Mouse (Mus musculus): ENCODE measurements around the gene Ifit1. TPM values are rescaled to one million over a fixed set of nuclear protein-coding genes. Genes with fewer than 3 reads are reported as not detected.

Ifit1 gene
- total RNA-seq (2023), result 1 to 10 TPM; 2.9 to 6.8 TPM

GRCm38 (mm10) chr19:34640623-34641022 is at the start of gene Ifit1, which contains the start of gene Ifit1bl2:
Gene Ifit1, plus strand, starts transcription at chr19:34640871.
Gene Ifit1bl2, minus strand, starts transcription at chr19:34640743.

DNA sequence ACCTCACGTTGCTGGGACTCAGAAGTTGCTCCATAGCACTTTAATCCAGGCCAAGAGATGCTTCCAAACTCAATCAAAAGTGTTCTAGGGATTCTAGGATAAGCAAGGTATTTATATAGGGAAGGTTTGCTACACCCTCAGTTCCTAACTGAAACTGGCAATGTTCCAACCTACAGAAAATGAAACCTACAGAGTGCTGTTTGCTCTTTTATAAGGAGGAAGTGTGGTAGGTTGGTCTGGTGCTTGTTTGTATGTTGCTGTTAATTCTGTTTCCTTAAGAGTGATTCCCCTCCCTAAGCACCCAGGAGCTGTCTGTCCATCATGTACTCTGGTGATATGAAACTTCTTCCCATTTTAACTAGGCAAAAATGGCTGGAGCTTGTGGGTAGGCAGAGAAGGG is 38.8 kb upstream of the Ifit1 start, which contains the start of gene Ifit1bl1:
Gene Ifit1bl1, minus strand, starts transcription at position 69 of the 400 bp plus-strand sequence.

GRCm38 (mm10) chr19:34607237-34608051 is 33.2 kb upstream of the Ifit1 start, which contains the start of gene Ifit3b:
Gene Ifit3b, plus strand, starts transcription at chr19:34607970.

Other genes starting within 250 kb of the Ifit1 start
- not detected for gene Ch25h, start 165.7 kb upstream of the Ifit1 start, total RNA-seq (2023)
- 10 to 100 TPM; 59.9 to 67.6 TPM for gene Lipa, start 113.4 kb upstream of the Ifit1 start, total RNA-seq (2023)
- 1 to 10 TPM; 6.0 to 7.5 TPM for gene Ifit2, start 90.2 kb upstream of the Ifit1 start, total RNA-seq (2023)
- gene Ifit3, start 57.3 kb upstream of the Ifit1 start, total RNA-seq (2023), result 10 to 100 TPM in 1 of 2 experiments, 1 to 10 TPM in 1; 9.3 to 14.8 TPM
- gene Ifit1bl1, start 38.9 kb upstream of the Ifit1 start, total RNA-seq (2023), result 1 to 10 TPM in 1 of 2 experiments, under 1 TPM in 1; 0.77 to 1.2 TPM
- gene Ifit3b, start 32.9 kb upstream of the Ifit1 start, total RNA-seq (2023), result 1 to 10 TPM; 4.0 to 5.3 TPM
- gene Ifit1bl2, start 128 bp upstream of the Ifit1 start, total RNA-seq (2023), result 10 to 100 TPM; 13.5 to 17.4 TPM
- not detected for gene Slc16a12, start 106.4 kb downstream of the Ifit1 start, total RNA-seq (2023)
- gene Pank1, start 238.6 kb downstream of the Ifit1 start, total RNA-seq (2023), result 1 to 10 TPM; 1.5 to 1.7 TPM

Measured in neutrophil, adult 83 days (primary cell).